Mouse (Mus musculus): ENCODE data around the gene Mief2.

The Mief2 gene

GRCm38 (mm10) chr11:60776107-60776828, 48.1 kb downstream of the Mief2 start:
- in situ Hi-C loops (cut with MboI, MseI): loop anchor here (5.0 kb wide), 1 partner anchor 79 kb away; the partner anchor contains the start of gene Llgl1

GRCm38 (mm10) chr11:60776829-60777740, 48.9 kb downstream of the Mief2 start, which contains the start of the genes Top3a and Smcr8:
Gene Top3a (minus strand): TSS chr11:60777365.
Gene Smcr8 (plus strand): TSS chr11:60777524.
- in situ Hi-C loops (cut with MboI, MseI): loop anchor here (5.0 kb wide), 1 partner anchor 80 kb away; the partner anchor contains the start of gene Llgl1

- in situ Hi-C loops (cut with MboI, MseI): loop anchor here (5.0 kb wide), 1 partner anchor 81 kb away; the partner anchor contains the start of gene Llgl1
Observed at GRCm38 (mm10) chr11:60777801-60778370, 49.7 kb downstream of the Mief2 start.

DNA sequence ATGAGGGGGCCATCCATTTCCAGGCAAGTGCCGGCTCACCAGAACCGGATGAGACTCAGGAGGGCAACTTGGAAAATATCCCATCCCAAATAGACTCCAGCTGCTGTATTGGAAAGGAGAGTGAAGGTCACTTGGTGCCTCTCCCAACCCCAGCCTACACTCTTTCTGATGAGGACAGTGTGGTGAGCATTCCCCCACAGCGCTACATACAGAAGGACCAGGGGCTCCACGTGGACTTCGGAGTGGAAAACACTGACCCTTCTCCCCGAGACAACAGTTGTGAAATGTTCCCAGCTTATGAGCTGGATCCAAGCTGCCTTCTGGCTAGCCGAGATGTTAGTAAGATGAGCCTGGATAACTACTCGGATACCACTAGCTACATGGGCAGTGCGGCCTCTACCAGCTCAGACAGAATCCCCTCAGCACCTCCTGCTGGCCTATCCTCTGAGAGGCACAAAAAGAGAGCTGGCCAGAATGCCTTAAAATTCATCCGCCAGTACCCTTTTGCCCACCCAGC, 51.5 kb downstream of the Mief2 start:
- in situ Hi-C loops (cut with MboI, MseI): loop anchor here (5.0 kb wide), 1 partner anchor 82 kb away; the partner anchor contains the start of gene Llgl1
